Mouse (Mus musculus) small intestine, adult 2 months (tissue): ENCODE measurements at regions not wholly inside any gene's neighbourhood (a gene's known extent, or its start where the extent isn't known, plus 50 kb on each side); places are given as distances from the start of the nearest gene placed in this dataset.

ENCODE experiments used
- CTCF ChIP-seq: fragments of 200-500 bp; IDR thresholded peaks from 2 replicates; pipeline ENCODE4 v1.5.1; 2012; ENCODE audit warnings: low read depth, mild to moderate bottlenecking, control low read depth, inconsistent platforms, low read length, moderate library complexity, mixed read lengths; ENCODE audit not compliant: insufficient replicate concordance, insufficient read length; ENCODE audit errors: extremely low read depth
- POLR2A ChIP-seq: fragments of 200-500 bp; IDR thresholded peaks from 2 replicates; pipeline ENCODE4 v1.6.1; 2012; ENCODE audit warnings: low read depth, mild to moderate bottlenecking, control low read depth, inconsistent platforms, low read length, moderate library complexity

DNA sequence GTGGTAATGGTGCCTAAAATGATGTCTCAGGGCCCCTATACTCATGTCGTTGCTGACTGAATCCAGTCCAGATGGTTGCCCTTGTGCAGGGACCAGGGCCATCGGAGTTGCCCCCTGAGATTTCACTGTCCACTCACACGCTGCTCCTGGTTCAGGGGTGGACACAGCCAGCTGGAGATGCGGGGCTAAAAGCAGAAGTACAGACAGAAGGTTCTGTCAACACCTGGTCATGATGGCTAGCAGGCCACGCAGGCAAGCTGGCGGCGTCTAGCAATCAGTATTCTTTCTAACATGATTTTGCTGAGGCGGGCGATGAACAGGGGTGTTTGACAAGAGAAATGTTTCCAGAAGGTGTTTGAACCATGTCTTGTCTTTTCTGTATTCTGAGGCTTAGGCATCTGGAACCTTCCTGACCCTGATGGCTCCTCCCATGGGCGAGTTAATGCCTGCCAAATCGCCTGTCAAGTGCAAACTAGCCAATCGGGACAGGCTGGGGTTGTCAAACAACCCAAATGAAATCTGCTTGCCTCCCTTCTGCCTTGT lies 83.1 kb downstream of the Cxcl12 start:
- TF ChIP-seq CTCF (no peak), POLR2A (no peak)
